Mouse (Mus musculus) erythroblast, embryonic 14.5 days (primary cell): ENCODE measurements around the gene Pum2.

Experiments
- GATA1 ChIP-seq: IDR thresholded peaks from 2 replicates; pipeline ENCODE4 v1.6.1; 2012; ENCODE audit warnings: low read length, inconsistent platforms, mixed read lengths
- TAL1 ChIP-seq: IDR thresholded peaks from 3 replicates; pipeline ENCODE4 v1.6.1; 2012; ENCODE audit warnings: low read length, inconsistent platforms, mixed read lengths

GRCm38 (mm10) chr12:8776741-8777140 is 102.8 kb downstream of the Pum2 start:
- TF ChIP-seq GATA1 (no peak), TAL1 (no peak)
